Mouse (Mus musculus): ENCODE data around the gene Dap3. TPM values are rescaled to one million over a fixed set of nuclear protein-coding genes. Genes with fewer than 3 reads are reported as not detected.

Dap3 gene
- total and polyA plus RNA-seq, 3 experiments = 66.5 to 153 (median 134) TPM

DNA sequence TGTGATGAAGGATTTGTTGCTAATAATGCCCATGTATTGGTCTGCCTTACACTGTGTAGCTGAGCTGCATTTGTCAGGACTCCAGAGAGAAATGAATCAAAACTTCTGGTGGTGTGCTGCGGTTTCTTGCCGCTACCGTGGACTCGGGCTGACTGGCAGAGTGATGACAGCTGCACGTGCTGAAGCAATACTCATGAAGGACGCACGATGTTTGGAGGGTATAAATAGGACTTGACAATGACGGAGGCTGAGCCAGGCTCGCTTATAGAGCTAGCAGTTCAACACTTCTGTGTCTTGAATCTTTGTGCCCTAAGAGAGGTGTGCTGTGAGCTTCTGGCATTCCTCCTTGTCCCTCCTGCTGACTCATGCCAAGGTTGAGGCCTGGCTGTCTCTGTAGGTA, 29.6 kb downstream of the Dap3 start:
- no peak for TF ChIP-seq POLR2A (IDR thresholded peaks at IDR 0.05; ENCODE audit: insufficient read depth, low read depth, low read length)
- no peak for TF ChIP-seq EP300 (IDR thresholded peaks at IDR 0.05; ENCODE audit: insufficient read depth, low read depth, low read length)
- no peak for TF ChIP-seq CTCF (IDR thresholded peaks at IDR 0.05)
- Histone ChIP-seq H3K27me3 (ENCODE audit: control insufficient read depth, insufficient read depth, low read length) (no peaks in the 10 kb centered on the region), H3K9ac (ENCODE audit: low read depth, low read length) (no peak overlapping the region), H3K36me3 (ENCODE audit: control insufficient read depth, insufficient read depth, low read length) (no peaks in the 10 kb centered on the region), H3K27ac (no peak overlapping the region), H3K79me2 (replicated peaks; ENCODE audit: control insufficient read depth, insufficient read depth, low read length) (no peaks in the 10 kb centered on the region), H3K4me3 (no peak overlapping the region), H3K4me1 (ENCODE audit: control insufficient read depth, insufficient read depth, low read length) (no peaks in the 10 kb centered on the region)
- WGBS = 81% methylated on average over 9 of the region's 9 CpGs
- intact Hi-C loops (cut with DNase I) = no loop called here
- no peak for DNase-seq

DNA sequence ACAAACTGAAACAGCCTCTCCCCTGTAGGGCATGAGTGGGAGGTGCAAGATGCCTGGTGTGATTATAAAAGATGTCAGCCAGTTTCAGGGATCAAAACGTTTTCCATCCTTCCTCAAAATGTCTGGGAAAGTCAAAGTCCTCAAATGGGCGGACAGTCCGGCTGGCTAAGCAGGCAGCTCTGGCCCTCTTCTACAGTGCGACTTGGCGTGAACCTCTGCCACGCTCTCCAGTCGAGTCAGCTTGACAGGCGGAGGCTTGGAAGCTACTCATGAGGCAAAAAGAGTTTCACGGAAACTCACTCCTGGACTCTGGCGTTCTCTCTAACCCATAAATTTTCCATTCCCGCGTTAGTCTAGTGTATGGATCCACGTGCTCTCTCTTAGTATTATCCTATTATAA, 32.0 kb downstream of the Dap3 start:
- Histone ChIP-seq H3K4me1 (ENCODE audit: control insufficient read depth, insufficient read depth, low read length) (peaks cover 2% of the 10 kb centered on the region; the same call in 1 of the 2 replicates), H3K79me2 (replicated peaks; ENCODE audit: control insufficient read depth, insufficient read depth, low read length) (no peaks in the 10 kb centered on the region), H3K36me3 (ENCODE audit: control insufficient read depth, insufficient read depth, low read length) (no peaks in the 10 kb centered on the region), H3K27me3 (ENCODE audit: control insufficient read depth, insufficient read depth, low read length) (no peaks in the 10 kb centered on the region), H3K27ac (no peak overlapping the region), H3K4me3 (no peak overlapping the region), H3K9ac (ENCODE audit: low read depth, low read length) (no peak overlapping the region)
- DNase-seq = no peak
- intact Hi-C loops (cut with DNase I) = no loop called here
- no peak for TF ChIP-seq POLR2A (IDR thresholded peaks at IDR 0.05; ENCODE audit: insufficient read depth, low read depth, low read length)
- TF ChIP-seq CTCF (IDR thresholded peaks at IDR 0.05) = no peak
- TF ChIP-seq EP300 (IDR thresholded peaks at IDR 0.05; ENCODE audit: insufficient read depth, low read depth, low read length) = no peak
- 83% methylated on average over 13 of the region's 13 CpGs for WGBS

DNA sequence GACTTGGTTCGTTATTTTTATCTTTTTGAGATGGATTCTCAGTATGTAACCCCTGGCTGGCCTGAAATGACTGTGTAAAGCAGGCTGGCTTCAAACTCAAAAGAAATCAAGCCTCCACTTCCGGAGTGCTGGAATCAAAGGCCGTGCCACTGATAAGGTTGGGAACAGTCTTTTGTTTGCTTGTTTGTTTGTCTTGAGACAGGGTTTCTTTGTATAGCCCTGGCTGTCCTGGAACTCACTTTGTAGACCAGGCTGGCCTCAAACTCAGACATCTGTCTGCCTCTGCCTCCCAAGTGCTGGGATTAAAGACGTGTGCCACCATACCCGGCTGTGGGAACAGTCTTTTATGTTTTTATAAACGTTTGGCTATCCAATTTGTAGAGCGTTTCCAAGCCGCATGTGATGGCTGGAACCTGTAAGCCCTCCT, 36.6 kb downstream of the Dap3 start:
- intact Hi-C loops (cut with DNase I) = loop anchor here (2.0 kb wide), 1 partner anchor 36 kb away; the partner anchor contains the start of genes Ash1l and Dap3
- H3K36me3 ChIP-seq (ENCODE audit: control insufficient read depth, insufficient read depth, low read length) = no peaks in the 10 kb centered on the region
- peak overlapping the region; percentile 94 for H3K27ac ChIP-seq
- 20% methylated on average over 8 of the region's 8 CpGs for WGBS
- H3K27me3 ChIP-seq (ENCODE audit: control insufficient read depth, insufficient read depth, low read length) = no peaks in the 10 kb centered on the region
- peak overlapping the region; percentile 75 for H3K9ac ChIP-seq (ENCODE audit: low read depth, low read length)
- TF ChIP-seq EP300 (IDR thresholded peaks at IDR 0.05; ENCODE audit: insufficient read depth, low read depth, low read length) (no peak), POLR2A (IDR thresholded peaks at IDR 0.05; ENCODE audit: insufficient read depth, low read depth, low read length) (no peak), CTCF (IDR thresholded peaks at IDR 0.05) (no peak)
- H3K79me2 ChIP-seq (replicated peaks; ENCODE audit: control insufficient read depth, insufficient read depth, low read length) = no peaks in the 10 kb centered on the region
- peaks cover 2% of the 10 kb centered on the region; the same call in 1 of the 2 replicates for H3K4me1 ChIP-seq (ENCODE audit: control insufficient read depth, insufficient read depth, low read length)
- peak overlapping the region; percentile 78 for H3K4me3 ChIP-seq
- DNase-seq = no peak

DNA sequence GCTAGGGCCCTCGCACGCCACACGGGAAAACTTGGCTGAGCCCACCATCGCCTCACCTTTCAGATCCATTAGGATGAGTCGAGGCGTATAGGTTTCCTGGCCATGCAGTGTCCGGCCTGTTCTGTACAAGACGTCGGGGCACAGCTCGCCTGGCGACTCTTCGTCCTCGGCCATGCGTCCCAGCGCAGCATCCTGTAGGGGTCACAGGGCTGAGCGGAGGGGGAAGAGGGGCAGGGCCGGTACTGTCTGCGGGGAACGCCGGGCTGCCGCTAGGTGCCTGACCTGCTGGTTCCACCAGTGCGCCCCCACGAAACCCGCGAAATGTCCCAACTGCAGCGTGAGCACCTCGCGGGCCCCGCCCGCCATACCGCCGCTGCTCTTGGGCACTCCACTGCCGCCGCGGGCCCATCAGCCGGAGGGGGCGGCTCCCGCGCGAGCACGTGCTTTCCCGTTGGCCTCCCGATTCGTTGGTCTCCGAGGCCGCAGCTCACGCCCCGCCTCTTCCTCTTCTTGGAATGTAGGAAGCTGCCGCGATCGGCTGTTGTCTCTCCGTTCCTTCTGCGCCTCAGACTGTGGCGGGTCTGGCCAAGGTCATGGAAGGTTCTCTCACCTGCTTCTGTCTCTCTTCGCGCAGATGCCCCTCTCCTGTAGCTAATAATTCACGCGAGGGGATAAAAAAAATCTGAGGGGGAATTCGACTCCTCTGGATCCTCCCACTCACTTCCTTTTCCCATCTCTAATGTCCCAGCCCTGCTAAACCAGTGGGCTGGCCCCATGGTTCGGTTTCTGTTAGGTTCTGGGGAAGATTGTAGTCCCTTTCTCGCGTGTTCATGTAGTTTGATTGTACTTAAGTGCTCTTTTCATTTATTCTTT, 37.2 kb downstream of the Dap3 start, which contains the start of gene Msto1:
TSS of gene Msto1 (minus strand) at position 489 of the 873 bp plus-strand sequence.
- Histone ChIP-seq H3K9ac (ENCODE audit: low read depth, low read length) (peak within 1 kb of the TSS; percentile 75), H3K4me3 (peak within 1 kb of the TSS; percentile 78), H3K27ac (peak within 1 kb of the TSS; percentile 94), H3K4me1 (ENCODE audit: control insufficient read depth, insufficient read depth, low read length) (peaks cover 2% of the 10 kb centered on the region; the same call in 1 of the 2 replicates), H3K27me3 (ENCODE audit: control insufficient read depth, insufficient read depth, low read length) (no peaks in the 10 kb centered on the region), H3K36me3 (ENCODE audit: control insufficient read depth, insufficient read depth, low read length) (no peaks in the 10 kb centered on the region), H3K79me2 (replicated peaks; ENCODE audit: control insufficient read depth, insufficient read depth, low read length) (no peaks in the 10 kb centered on the region)
- peak; percentile 93 to 96 for DNase-seq
- under 1% methylated on average over 62 of the region's 62 CpGs for WGBS
- TF ChIP-seq CTCF (IDR thresholded peaks at IDR 0.05) (peak; percentile 33), POLR2A (IDR thresholded peaks at IDR 0.05; ENCODE audit: insufficient read depth, low read depth, low read length) (peak; percentile 98), EP300 (IDR thresholded peaks at IDR 0.05; ENCODE audit: insufficient read depth, low read depth, low read length) (0 out of 2 replicates have a peak, but pooled peaks have one; percentile 26)
- intact Hi-C loops (cut with DNase I) = loop anchor here (2.0 kb wide), 1 partner anchor 37 kb away; the partner anchor contains the start of genes Ash1l and Dap3

DNA sequence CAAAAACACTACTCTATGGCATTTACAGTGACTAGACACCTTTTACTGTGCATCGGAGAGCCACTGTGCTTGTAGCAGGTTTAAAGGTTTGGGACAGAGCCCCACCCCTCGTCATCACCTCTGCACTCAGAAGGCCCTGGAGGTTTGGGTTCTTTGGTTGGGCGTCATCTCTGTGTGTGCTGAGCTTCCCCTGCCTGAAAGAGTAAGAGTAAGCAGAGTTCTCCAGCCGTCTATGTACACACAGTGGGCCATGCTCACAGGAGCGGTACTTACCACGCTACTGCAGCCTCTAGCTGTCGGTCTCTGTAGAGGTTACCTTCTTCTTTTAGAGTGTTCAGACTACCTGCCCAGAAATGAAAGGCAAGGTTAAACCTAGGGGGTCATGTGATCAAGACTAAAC, 38.4 kb downstream of the Dap3 start:
- no peak overlapping the region for H3K9ac ChIP-seq (ENCODE audit: low read depth, low read length)
- H3K4me3 ChIP-seq = no peak overlapping the region
- no peaks in the 10 kb centered on the region for H3K27me3 ChIP-seq (ENCODE audit: control insufficient read depth, insufficient read depth, low read length)
- TF ChIP-seq EP300 (IDR thresholded peaks at IDR 0.05; ENCODE audit: insufficient read depth, low read depth, low read length) (no peak), CTCF (IDR thresholded peaks at IDR 0.05) (no peak), POLR2A (IDR thresholded peaks at IDR 0.05; ENCODE audit: insufficient read depth, low read depth, low read length) (no peak)
- DNase-seq = no peak
- H3K36me3 ChIP-seq (ENCODE audit: control insufficient read depth, insufficient read depth, low read length) = no peaks in the 10 kb centered on the region
- peaks cover 2% of the 10 kb centered on the region; the same call in 1 of the 2 replicates for H3K4me1 ChIP-seq (ENCODE audit: control insufficient read depth, insufficient read depth, low read length)
- WGBS = 92% methylated on average over 7 of the region's 7 CpGs
- no peaks in the 10 kb centered on the region for H3K79me2 ChIP-seq (replicated peaks; ENCODE audit: control insufficient read depth, insufficient read depth, low read length)
- H3K27ac ChIP-seq = no peak overlapping the region
- intact Hi-C loops (cut with DNase I) = no loop called here

Measured in heart, adult 2 months (tissue).